Mouse (Mus musculus) limb, embryonic 12.5 days (tissue): Measurements from ENCODE around the gene Gpr141. TPM values are rescaled to one million over a fixed set of nuclear protein-coding genes. Genes with fewer than 3 reads are reported as not detected.

ENCODE experiments used
- ATAC-seq: fragments of 200-750 bp; cut with Nextera tagmentation; 2 replicates; pipeline ENCODE4 v1.8.0; 2017; ENCODE audit warnings: low read depth, moderate TSS enrichment; ENCODE audit not compliant: insufficient number of reproducible peaks, insufficient read depth, low FRiP score, low TSS enrichment
- H3K27ac ChIP-seq: fragments of 300-500 bp; sonication (generic); 2 replicates; pipeline ENCODE4 v1.5.1; 2016; ENCODE audit warnings: mild to moderate bottlenecking, moderate library complexity
- H3K27me3 ChIP-seq: fragments of 300-500 bp; sonication (generic); 2 replicates; pipeline ENCODE4 v1.6.1; 2016; ENCODE audit warnings: mild to moderate bottlenecking, moderate library complexity
- H3K36me3 ChIP-seq: fragments of 300-500 bp; sonication (generic); 2 replicates; pipeline ENCODE4 v1.6.1; 2016; ENCODE audit warnings: mild to moderate bottlenecking, moderate library complexity
- H3K4me1 ChIP-seq: fragments of 300-500 bp; sonication (generic); replicated peaks from 2 replicates; pipeline ENCODE4 v1.6.1; 2016
- H3K4me2 ChIP-seq: fragments of 300-500 bp; sonication (generic); 2 replicates; pipeline ENCODE4 v1.6.1; 2016; ENCODE audit warnings: mild to moderate bottlenecking, moderate library complexity
- H3K4me3 ChIP-seq: fragments of 300-500 bp; sonication (generic); replicated peaks from 2 replicates; pipeline ENCODE4 v1.5.1; 2016; ENCODE audit warnings: mild to moderate bottlenecking
- H3K9ac ChIP-seq: fragments of 300-500 bp; sonication (generic); replicated peaks from 2 replicates; pipeline ENCODE4 v1.6.1; 2016; ENCODE audit warnings: mild to moderate bottlenecking, moderate library complexity
- H3K9me3 ChIP-seq: fragments of 300-500 bp; sonication (generic); 2 replicates; pipeline ENCODE4 v1.6.1; 2016; ENCODE audit warnings: mild to moderate bottlenecking, moderate library complexity
- WGBS: fragments of 180-500 bp; shearing (Covaris S2); methylation state at CpG from one replicate; pipeline ENCODE4 v1.1.7; 2016; 5-methylcytosine and 5-hydroxymethylcytosine counted together
- polyA plus RNA-seq: library from polyadenylated mRNA; unstranded; fragments of >200 nt; fragmentation: Nextera tagmentation; extraction: Ambion mirVana; gene quantifications from 2 replicates; pipeline ENCODE4 v1.2.1, GENCODE M21; 2016

Gpr141 gene
- 0.20 and 0.38 TPM in 2 replicates for polyA plus RNA-seq

DNA sequence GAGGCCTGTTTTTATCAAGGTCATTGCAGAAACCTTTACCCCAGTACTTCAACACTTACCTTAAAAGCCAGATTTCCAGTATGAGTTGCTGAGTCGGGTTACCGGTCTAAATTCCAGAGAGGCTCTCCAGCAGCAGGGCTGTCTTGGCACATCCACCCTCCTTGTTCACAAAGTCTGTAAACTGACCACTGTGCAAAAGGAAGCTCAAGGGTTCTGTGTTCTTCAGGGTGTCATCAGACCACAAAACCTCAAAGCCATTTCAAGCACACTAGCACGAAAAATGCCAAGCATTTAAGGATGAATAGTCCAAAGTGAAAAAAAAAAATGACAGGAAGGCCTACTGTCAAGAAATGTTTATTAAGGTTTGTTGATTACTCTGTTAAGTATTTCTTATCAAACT lies at the start of gene Gpr141:
TSS of gene Gpr141 (minus strand) at position 187 of the 400 bp plus-strand sequence.
- no peak within 1 kb of the TSS for H3K4me3 ChIP-seq

DNA sequence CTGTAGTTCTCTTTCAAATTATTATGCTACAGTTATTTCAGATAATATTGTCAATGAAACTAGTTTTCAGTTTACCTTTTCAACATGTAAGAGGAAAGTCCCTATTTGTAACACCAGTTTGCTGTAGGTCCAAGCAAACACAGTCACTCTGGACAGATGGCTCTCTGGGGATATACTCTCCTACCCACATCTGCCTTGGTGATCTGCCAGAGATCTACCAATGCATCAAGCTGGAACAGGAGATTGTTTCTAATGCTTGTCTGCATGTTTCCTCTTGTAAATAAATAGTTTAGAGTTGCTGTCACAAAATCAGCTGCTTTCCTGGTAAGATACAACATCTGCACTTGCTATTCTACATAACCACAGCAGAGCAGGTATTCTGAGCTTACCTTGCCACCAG lies 40.2 kb upstream of the Gpr141 start:
- H3K9me3 ChIP-seq: no peaks in the 10 kb centered on the region
- H3K27me3 ChIP-seq: no peaks in the 10 kb centered on the region
- no peak overlapping the region for H3K4me3 ChIP-seq
- no peak overlapping the region for H3K27ac ChIP-seq
- H3K9ac ChIP-seq: no peak overlapping the region
- ATAC-seq: no peak
- no peak overlapping the region for H3K4me2 ChIP-seq
- no peaks in the 10 kb centered on the region for H3K36me3 ChIP-seq
- H3K4me1 ChIP-seq: no peaks in the 10 kb centered on the region

More for the DNA sequence above, at the start of gene Gpr141:
- H3K36me3 ChIP-seq: no peaks in the 10 kb centered on the region
- no peak within 1 kb of the TSS for H3K4me2 ChIP-seq
- no peaks in the 10 kb centered on the region for H3K9me3 ChIP-seq
- no peak within 1 kb of the TSS for H3K27ac ChIP-seq
- H3K27me3 ChIP-seq: no peaks in the 10 kb centered on the region
- 51% methylated on average over 3 of the region's 3 CpGs for WGBS
- H3K4me1 ChIP-seq: no peaks in the 10 kb centered on the region
- H3K9ac ChIP-seq: no peak within 1 kb of the TSS
- ATAC-seq: no peak

DNA sequence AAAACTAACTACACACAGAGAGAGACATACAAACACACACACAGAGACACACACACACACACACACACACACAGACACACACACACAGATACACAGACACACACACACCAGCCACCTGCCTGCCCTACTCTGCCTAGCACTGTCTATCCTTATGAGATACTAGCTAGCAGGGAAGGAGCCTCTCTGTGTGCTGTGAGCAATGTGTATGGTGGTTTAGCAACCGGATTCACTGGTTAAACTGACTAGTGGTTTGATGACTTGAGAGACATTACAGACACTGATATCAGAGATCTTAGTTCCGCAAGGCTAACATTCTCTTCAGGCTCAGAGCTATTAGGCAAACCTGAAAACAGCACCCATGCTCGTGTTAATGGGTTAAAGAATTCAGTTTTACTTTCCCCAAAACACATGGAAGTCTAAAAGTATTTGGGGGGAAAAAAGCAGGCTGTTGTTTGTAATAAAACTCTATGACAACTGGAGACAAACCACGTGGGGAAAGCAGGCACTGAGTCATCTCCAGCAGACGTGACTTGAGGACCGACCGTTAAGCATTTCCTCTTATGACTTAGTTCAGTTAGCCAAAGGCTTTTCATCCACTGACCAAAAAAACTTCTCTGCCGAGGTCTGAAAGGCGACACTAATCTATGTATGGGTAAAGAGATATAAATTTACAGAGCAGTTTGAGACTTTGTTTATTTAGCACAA lies 30.7 kb upstream of the Gpr141 start:
- ATAC-seq: no peak
- H3K36me3 ChIP-seq: no peaks in the 10 kb centered on the region
- 63% methylated on average over 9 of the region's 9 CpGs for WGBS

DNA sequence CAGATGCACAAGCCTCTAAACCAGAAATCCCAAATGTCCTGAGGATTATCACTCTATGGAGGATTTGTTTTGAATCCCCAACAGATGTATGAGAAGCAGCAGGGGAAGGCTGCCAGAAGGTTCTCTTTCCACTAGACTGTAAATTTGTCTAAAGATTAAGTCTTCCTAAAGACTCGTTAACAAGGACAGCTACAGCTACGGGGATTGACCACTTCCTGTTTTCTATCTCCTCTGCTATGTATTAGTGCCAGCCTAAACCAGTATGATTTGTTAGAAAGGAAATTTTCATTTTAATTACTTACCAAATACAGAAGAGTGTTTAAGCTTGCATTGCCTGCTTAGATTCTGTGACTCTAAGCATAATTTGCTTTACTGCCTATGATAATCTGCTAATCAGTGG lies 30.0 kb upstream of the Gpr141 start:
- Histone ChIP-seq H3K27me3 (no peaks in the 10 kb centered on the region), H3K36me3 (no peaks in the 10 kb centered on the region), H3K4me2 (no peak overlapping the region), H3K9me3 (no peaks in the 10 kb centered on the region), H3K4me1 (no peaks in the 10 kb centered on the region), H3K27ac (no peak overlapping the region), H3K4me3 (no peak overlapping the region), H3K9ac (no peak overlapping the region)
- 26% methylated on average over 2 of the region's 2 CpGs for WGBS
- ATAC-seq: no peak

More for the DNA sequence above, 30.7 kb upstream of the Gpr141 start:
- Histone ChIP-seq H3K27ac (no peak overlapping the region), H3K9ac (no peak overlapping the region), H3K4me2 (no peak overlapping the region), H3K27me3 (no peaks in the 10 kb centered on the region), H3K4me3 (no peak overlapping the region), H3K9me3 (no peaks in the 10 kb centered on the region), H3K4me1 (no peaks in the 10 kb centered on the region)

DNA sequence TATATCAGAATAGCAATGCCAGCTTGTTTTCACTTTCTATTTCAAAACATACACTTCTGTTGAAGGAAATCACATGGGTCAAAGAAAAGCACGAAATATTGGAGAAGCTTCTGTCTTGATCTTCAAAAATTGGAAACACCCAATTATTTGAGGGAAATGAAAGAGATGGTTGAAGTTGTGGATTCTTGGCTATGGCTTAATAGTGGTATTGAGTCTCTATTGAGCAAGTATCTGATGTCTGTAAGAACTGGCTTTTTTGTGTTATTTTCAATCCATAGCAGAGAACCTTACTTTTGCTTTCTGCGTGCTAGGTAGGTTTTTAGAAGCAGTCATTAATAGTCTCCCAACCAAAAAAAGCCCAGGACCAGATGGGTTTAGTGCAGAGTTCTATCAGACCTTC lies 19.4 kb upstream of the Gpr141 start:
- Histone ChIP-seq H3K4me2 (no peak overlapping the region), H3K27me3 (no peaks in the 10 kb centered on the region), H3K36me3 (no peaks in the 10 kb centered on the region), H3K4me3 (no peak overlapping the region), H3K9me3 (no peaks in the 10 kb centered on the region), H3K27ac (no peak overlapping the region), H3K9ac (no peak overlapping the region), H3K4me1 (no peaks in the 10 kb centered on the region)
- no peak for ATAC-seq
- 88% methylated on average over 2 of the region's 2 CpGs for WGBS

DNA sequence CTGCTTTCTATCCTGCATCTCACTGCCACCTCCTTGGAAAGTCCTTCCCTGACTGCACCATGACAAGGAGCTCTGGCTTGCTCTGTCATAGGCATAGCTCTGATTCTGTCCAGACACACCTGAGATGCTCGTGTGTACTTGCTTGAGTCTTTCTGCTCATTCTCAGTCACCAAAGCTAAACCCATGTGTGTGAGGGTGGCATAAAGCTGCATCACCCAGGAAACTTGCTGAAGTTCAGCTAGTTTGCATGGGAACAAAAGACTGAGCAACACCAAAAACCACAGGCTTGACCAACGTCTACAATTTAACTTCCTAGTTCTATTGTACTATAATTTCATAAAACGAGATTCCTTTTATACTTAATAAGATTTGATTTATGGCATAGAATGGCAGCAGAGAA lies 18.6 kb upstream of the Gpr141 start:
- H3K36me3 ChIP-seq: no peaks in the 10 kb centered on the region
- WGBS: 72% methylated on average over 3 of the region's 3 CpGs
- ATAC-seq: no peak

DNA sequence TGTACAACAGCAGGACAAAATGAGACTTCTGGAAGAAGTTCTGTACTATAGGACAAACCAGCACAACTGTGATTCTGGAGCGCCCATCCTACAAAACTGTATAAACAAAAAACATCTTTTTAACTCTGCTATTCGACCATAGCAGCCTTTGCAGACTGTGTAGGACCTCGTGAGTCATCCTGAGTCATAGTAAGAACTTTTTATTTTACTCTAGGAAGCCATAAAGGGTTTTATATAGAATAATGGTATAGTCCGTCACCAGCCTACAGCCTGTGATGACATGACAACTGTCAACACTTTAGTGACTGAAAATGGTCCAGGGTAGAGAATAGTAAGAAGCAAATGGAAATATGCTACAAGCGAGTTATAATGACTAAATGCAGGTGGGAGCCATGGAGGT lies 17.6 kb upstream of the Gpr141 start:
- no peak overlapping the region for H3K9ac ChIP-seq
- ATAC-seq: no peak
- no peak overlapping the region for H3K4me2 ChIP-seq
- H3K36me3 ChIP-seq: no peaks in the 10 kb centered on the region
- H3K4me3 ChIP-seq: no peak overlapping the region
- no peaks in the 10 kb centered on the region for H3K9me3 ChIP-seq
- WGBS: 79% methylated on average over 5 of the region's 5 CpGs
- no peaks in the 10 kb centered on the region for H3K27me3 ChIP-seq
- no peaks in the 10 kb centered on the region for H3K4me1 ChIP-seq
- no peak overlapping the region for H3K27ac ChIP-seq

More for the DNA sequence above, 18.6 kb upstream of the Gpr141 start:
- Histone ChIP-seq H3K27me3 (no peaks in the 10 kb centered on the region), H3K4me1 (no peaks in the 10 kb centered on the region), H3K4me3 (no peak overlapping the region), H3K27ac (no peak overlapping the region), H3K9me3 (no peaks in the 10 kb centered on the region), H3K4me2 (no peak overlapping the region), H3K9ac (no peak overlapping the region)

DNA sequence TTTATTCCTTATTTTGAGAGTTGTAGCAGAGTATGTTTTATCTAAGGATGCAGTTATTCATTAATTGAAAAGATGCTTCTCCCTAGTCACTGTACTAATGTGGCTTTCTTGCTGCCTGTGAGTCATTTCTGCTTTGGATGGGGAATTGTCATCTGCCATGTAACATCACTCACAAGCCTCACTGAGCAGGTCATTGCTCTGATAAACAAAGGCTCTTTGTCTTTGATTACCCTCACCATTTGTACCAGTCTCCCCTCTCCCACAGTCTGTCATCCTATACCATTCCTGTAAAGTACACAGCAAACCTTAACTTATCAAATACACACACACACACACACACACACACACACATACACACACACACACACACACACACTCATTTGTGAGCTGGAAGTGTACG lies 16.1 kb upstream of the Gpr141 start:
- H3K9ac ChIP-seq: no peak overlapping the region
- no peaks in the 10 kb centered on the region for H3K4me1 ChIP-seq
- ATAC-seq: no peak
- WGBS: 80% methylated on average over 1 of the region's 1 CpGs
- H3K9me3 ChIP-seq: no peaks in the 10 kb centered on the region
- no peaks in the 10 kb centered on the region for H3K36me3 ChIP-seq
- no peaks in the 10 kb centered on the region for H3K27me3 ChIP-seq
- H3K4me3 ChIP-seq: no peak overlapping the region
- H3K4me2 ChIP-seq: no peak overlapping the region
- H3K27ac ChIP-seq: no peak overlapping the region

DNA sequence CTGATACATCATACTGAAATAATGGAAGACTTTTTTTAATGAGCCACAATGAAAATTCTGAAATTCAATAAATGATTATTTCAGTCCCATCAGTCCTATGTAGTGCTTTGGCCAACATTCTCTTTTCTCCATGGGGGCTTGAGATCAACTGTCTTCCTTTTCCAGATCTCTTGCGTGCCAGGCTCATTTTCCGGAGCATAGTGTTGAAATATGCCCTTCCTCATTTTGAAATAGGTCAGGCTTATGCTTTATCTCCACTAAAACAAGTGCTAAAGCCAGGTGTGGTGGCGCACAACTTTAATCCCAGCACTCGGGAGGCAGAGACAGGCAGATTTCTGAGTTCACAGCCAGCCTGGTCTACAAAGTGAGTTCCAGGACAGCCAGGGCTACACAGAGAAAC lies 6.5 kb upstream of the Gpr141 start:
- Histone ChIP-seq H3K4me2 (no peak overlapping the region), H3K4me3 (no peak overlapping the region), H3K36me3 (no peaks in the 10 kb centered on the region), H3K27ac (no peak overlapping the region), H3K9ac (no peak overlapping the region), H3K9me3 (peaks cover 3% of the 10 kb centered on the region; the same call in 1 of the 2 replicates), H3K4me1 (no peaks in the 10 kb centered on the region), H3K27me3 (no peaks in the 10 kb centered on the region)
- no peak for ATAC-seq
- WGBS: 92% methylated on average over 4 of the region's 4 CpGs

DNA sequence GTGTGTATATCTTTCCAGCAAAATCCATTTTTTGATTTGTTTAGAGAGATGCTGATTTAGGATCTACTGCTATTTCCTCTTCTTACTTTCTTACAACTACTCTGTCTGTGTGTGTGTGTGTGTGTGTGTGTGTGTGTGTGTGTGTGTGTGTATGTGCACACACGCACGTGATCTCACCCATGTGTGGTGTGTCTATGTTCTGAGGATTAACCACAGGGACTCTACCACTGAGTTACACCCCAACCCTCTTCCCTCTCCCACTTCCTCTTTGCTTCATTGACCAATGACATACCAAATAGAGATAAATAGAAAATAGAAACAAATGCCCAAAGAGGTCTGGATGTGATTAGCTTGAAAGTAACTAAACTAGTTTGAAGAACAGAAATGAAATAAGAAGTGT lies 4.0 kb upstream of the Gpr141 start:
- Histone ChIP-seq H3K9ac (no peak overlapping the region), H3K36me3 (no peaks in the 10 kb centered on the region), H3K27ac (no peak overlapping the region), H3K4me3 (no peak overlapping the region), H3K27me3 (no peaks in the 10 kb centered on the region), H3K4me1 (no peaks in the 10 kb centered on the region), H3K9me3 (peaks cover 3% of the 10 kb centered on the region; the same call in 1 of the 2 replicates), H3K4me2 (no peak overlapping the region)
- 100% methylated on average over 2 of the region's 2 CpGs for WGBS
- no peak for ATAC-seq

DNA sequence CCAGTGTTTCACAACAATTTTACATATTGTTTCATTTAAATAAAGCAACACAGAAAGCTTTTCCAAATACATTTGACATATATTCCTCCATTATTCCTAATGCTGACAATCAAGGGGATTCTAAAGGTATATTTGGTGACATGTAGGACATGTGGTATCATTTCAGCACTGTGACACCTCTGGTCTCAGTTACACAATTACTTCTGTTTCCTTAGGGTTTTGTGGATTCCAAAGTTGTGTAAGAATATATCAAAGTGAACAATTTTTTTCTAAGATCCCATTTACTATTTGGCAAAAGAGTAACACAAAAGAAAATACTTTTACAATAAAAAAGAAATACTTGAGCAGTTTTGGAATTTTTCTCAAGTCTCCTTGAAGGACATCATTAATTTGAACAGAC lies 2.4 kb downstream of the Gpr141 start:
- Histone ChIP-seq H3K9me3 (no peaks in the 10 kb centered on the region), H3K4me3 (no peak overlapping the region), H3K27me3 (no peaks in the 10 kb centered on the region), H3K9ac (no peak overlapping the region), H3K27ac (no peak overlapping the region), H3K4me2 (no peak overlapping the region), H3K4me1 (no peaks in the 10 kb centered on the region), H3K36me3 (no peaks in the 10 kb centered on the region)
- ATAC-seq: no peak

DNA sequence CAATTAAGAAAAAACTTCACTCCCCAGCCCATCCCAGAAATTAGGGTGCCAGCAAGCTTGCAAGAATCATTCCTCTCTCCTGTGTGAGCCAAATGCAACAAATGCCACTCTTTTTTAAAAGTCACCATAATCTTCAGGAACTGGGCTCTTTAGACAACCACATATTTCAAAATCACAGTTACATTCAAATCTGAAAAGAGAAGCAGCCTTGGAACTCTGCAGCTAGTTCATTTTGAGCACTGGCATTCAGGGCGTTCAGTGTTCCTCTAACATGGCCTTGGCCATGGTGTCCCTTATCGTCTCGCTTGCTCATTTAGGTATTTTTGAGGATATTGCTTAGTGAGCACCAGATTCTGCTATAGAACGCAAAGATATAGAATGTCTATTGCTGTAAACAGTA lies 4.1 kb downstream of the Gpr141 start:
- Histone ChIP-seq H3K4me2 (no peak overlapping the region), H3K27ac (no peak overlapping the region), H3K4me3 (no peak overlapping the region), H3K4me1 (no peaks in the 10 kb centered on the region), H3K27me3 (no peaks in the 10 kb centered on the region), H3K9me3 (no peaks in the 10 kb centered on the region), H3K9ac (no peak overlapping the region), H3K36me3 (no peaks in the 10 kb centered on the region)
- ATAC-seq: no peak
- 90% methylated on average over 4 of the region's 4 CpGs for WGBS
